Comparison of ENCODE assay signal across 30 mouse cellular contexts in genomic region chr14:118142283-118142682, GRCm38 (mm10).
"Had no signal": no experiment of that assay in that cellular context is flagged by ENCODE, and none has a peak within 500 bp of the region (broad histone marks: within the 10 kb centered on the region; RNA-seq: fewer than 3 reads in every experiment).

No protein-coding gene starts in this region.

- H3K4me3 ChIP-seq: limb, embryonic 10.5 days; limb, embryonic 12.5 days; limb, embryonic 13.5 days; limb, embryonic 15.5 days; liver, embryonic 12.5 days; liver, embryonic 13.5 days; liver, embryonic 15.5 days; lung, embryonic 15.5 days; megakaryocyte, embryonic 14.5 days; midbrain, embryonic 10.5 days; midbrain, embryonic 12.5 days; midbrain, embryonic 13.5 days; midbrain, embryonic 15.5 days; myocyte; neural tube, embryonic 12.5 days had no signal

- H3K27ac ChIP-seq: limb, embryonic 10.5 days; limb, embryonic 12.5 days; limb, embryonic 13.5 days; limb, embryonic 15.5 days; liver, embryonic 12.5 days; liver, embryonic 13.5 days; liver, embryonic 14.5 days; liver, embryonic 15.5 days; lung, embryonic 15.5 days; macrophage; midbrain, embryonic 10.5 days; midbrain, embryonic 12.5 days; midbrain, embryonic 13.5 days; midbrain, embryonic 15.5 days; neural tube, embryonic 12.5 days had no signal

- ATAC-seq: liver, embryonic 12.5 days; liver, postnatal 0 days; lung, postnatal 0 days; midbrain, embryonic 13.5 days; midbrain, embryonic 15.5 days; midbrain, embryonic 16.5 days had no signal

- H3K9ac ChIP-seq: limb, embryonic 12.5 days; limb, embryonic 13.5 days; limb, embryonic 15.5 days; liver, embryonic 12.5 days; liver, embryonic 13.5 days; liver, embryonic 14.5 days; liver, embryonic 15.5 days; liver, postnatal 0 days; lung, embryonic 14.5 days; lung, embryonic 15.5 days; midbrain, embryonic 12.5 days; midbrain, embryonic 13.5 days; midbrain, embryonic 15.5 days; neural tube, embryonic 12.5 days had no signal

- H3K4me1 ChIP-seq: neural tube, embryonic 12.5 days had no signal

- H3K4me2 ChIP-seq: limb, embryonic 12.5 days; limb, embryonic 13.5 days; limb, embryonic 15.5 days; liver, embryonic 11.5 days; liver, embryonic 12.5 days; liver, embryonic 13.5 days; liver, embryonic 15.5 days; lung, embryonic 14.5 days; lung, embryonic 15.5 days; midbrain, embryonic 12.5 days; midbrain, embryonic 13.5 days; midbrain, embryonic 15.5 days; neural tube, embryonic 12.5 days had no signal

- H3K36me3 ChIP-seq: midbrain, embryonic 15.5 days had no signal

- H3K9me3 ChIP-seq: limb, embryonic 10.5 days; limb, embryonic 12.5 days; limb, embryonic 13.5 days; limb, embryonic 15.5 days; liver, embryonic 12.5 days; liver, embryonic 13.5 days; liver, embryonic 15.5 days; lung, embryonic 15.5 days; megakaryocyte, embryonic 14.5 days; midbrain, embryonic 10.5 days; midbrain, embryonic 12.5 days; midbrain, embryonic 13.5 days; midbrain, embryonic 15.5 days; neural tube, embryonic 12.5 days had no signal

- DNase-seq: left cerebral cortex, postnatal 4 days; liver; liver, embryonic 13.5 days; liver, postnatal 0 days; lung, adult 18-20 months; lung, adult 2 months; lung, embryonic 14.5 days; lung, postnatal 10 days; lung, postnatal 14 days; lung, postnatal 36 days; lung, postnatal 4 days had no signal

- H3K27me3 ChIP-seq: limb, embryonic 12.5 days; limb, embryonic 13.5 days; limb, embryonic 15.5 days; liver, embryonic 12.5 days; liver, embryonic 13.5 days; liver, embryonic 15.5 days; lung, embryonic 15.5 days; megakaryocyte, embryonic 14.5 days; midbrain, embryonic 13.5 days; midbrain, embryonic 15.5 days; neural tube, embryonic 12.5 days had no signal
